Mouse (Mus musculus) thymus, adult 2 months (tissue): ENCODE results near the gene Zfp791.

Experiments used
- CTCF ChIP-seq: fragments of 200-500 bp; IDR thresholded peaks from 2 replicates; pipeline ENCODE4 v1.5.1; 2012; ENCODE audit warnings: mild to moderate bottlenecking, control low read depth, low read length, moderate library complexity, borderline replicate concordance; ENCODE audit not compliant: control insufficient read depth, poor library complexity, insufficient read depth; ENCODE audit errors: extremely low read depth
- POLR2A ChIP-seq: fragments of 200-500 bp; IDR thresholded peaks from 2 replicates; pipeline ENCODE4 v1.6.1; 2012; ENCODE audit warnings: mild to moderate bottlenecking, low read length, control low read depth, moderate library complexity; ENCODE audit not compliant: control insufficient read depth, poor library complexity, insufficient read depth; ENCODE audit errors: extremely low read depth

GRCm38 (mm10) chr8:85059879-85060616 lies 62.8 kb downstream of the Zfp791 start, which contains the start of gene Fbxw9:
- no peak for TF ChIP-seq CTCF
- no peak for TF ChIP-seq POLR2A
